Mouse (Mus musculus) neural tube, postnatal 0 days (tissue): ENCODE results near the gene Hdac6. TPM values are rescaled to one million over a fixed set of nuclear protein-coding genes. Genes with fewer than 3 reads are reported as not detected.

Experiments
- polyA plus RNA-seq: library from polyadenylated mRNA; unstranded; fragments of >200 nt; fragmentation: Nextera tagmentation; extraction: Ambion mirVana; gene quantifications from 2 replicates; pipeline ENCODE4 v1.2.1, GENCODE M21; 2015

Gene Hdac6
- 43.4 and 50.9 TPM in 2 replicates for polyA plus RNA-seq

DNA sequence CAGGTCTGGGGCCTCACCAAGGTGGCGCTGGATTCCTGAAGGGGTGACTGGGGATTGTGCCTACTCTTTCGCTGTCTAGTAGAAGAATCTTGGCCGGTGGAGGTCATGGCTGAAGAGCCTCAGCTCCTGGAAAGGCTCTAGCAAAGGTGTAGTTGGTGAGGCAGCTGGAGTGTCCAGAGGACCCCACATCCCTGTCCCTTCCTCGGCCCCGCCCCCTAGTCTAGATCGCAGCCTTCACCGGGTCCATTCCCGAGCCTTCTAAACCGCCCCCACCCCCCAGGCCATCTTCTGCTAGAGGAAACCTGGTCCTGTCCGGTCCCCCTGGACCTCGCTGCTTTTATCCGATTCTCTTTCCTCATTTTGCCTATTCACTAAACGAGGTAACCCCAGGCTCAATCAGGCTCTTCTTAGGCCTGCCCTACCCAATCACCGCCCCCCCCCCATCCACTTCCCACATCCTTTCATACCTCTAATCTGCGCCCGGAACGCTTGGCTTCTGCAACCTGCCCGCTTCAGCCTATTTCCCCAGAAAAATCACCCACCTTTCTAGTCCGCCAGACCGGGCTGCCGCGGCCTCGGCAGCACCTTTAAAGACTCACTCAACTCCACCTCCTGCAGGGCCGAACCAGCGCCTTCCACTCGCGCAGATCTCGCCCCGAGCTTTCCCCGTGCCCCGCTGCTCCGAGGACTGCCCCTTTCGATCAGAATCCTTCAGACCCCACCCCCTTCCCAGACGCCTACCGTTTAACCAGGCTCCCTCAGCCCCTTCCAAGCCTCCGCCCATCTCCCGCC lies at the start of gene Hdac6:
TSS of gene Hdac6 (minus strand) at position 782 of the 792 bp plus-strand sequence.

GRCm38 (mm10) chrX:7977892-7978291 lies 30.2 kb upstream of the Hdac6 start, which contains the start of gene Gata1:
TSS of gene Gata1 (minus strand) at chrX:7978071.

DNA sequence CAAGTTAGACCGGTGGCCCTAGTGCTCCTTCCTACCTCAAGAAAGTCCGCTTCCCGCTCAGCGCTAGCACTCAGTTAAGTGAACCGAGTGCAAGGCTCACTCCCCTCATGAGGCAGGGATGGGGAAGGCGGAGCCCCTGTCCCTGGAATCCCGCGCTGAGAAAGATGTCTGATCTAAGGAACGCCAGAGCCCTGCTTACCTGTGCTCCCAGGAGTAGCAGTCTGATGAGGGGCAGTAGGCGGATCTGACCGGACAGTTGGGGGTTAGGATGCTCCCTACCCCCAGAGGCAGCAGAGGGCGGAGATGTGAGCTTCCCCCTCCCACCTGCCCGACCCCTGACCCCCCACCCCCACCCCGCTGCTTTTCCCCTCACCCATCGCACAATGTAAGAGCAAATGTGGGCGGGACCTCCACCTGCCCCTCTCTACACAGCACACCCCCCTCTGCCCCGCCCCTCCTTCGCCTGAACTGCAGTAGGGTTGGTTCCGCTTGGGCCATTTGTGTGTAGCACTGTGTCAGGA lies 19.4 kb downstream of the Hdac6 start, which contains the start of gene Eras:
TSS of gene Eras (minus strand) at position 338 of the 521 bp plus-strand sequence.

GRCm38 (mm10) chrX:7919601-7920383 lies 27.9 kb downstream of the Hdac6 start, which contains the start of gene Pcsk1n:
TSS of gene Pcsk1n (plus strand) at chrX:7919822.

GRCm38 (mm10) chrX:7909242-7909641 lies 38.4 kb downstream of the Hdac6 start, which contains the start of gene Gm10490:
TSS of gene Gm10490 (plus strand) at chrX:7909542.

GRCm38 (mm10) chrX:7907735-7908134 lies 40.0 kb downstream of the Hdac6 start, which contains the start of gene Gm10491:
TSS of gene Gm10491 (minus strand) at chrX:7907835.

GRCm38 (mm10) chrX:7898880-7899874 lies 48.5 kb downstream of the Hdac6 start, which contains the start of the genes Pqbp1 and Timm17b:
TSS of gene Pqbp1 (minus strand) at chrX:7899269.
TSS of gene Timm17b (plus strand) at chrX:7899357.

GRCm38 (mm10) chrX:7883841-7884567 lies 63.7 kb downstream of the Hdac6 start, which contains the start of gene Slc35a2:
TSS of gene Slc35a2 (plus strand) at chrX:7884028.

Other genes starting within 250 kb of the Hdac6 start
- 32.1 and 33.5 TPM in 2 replicates for gene Wdr45, start 233.6 kb downstream of the Hdac6 start, polyA plus RNA-seq
- 1.1 TPM in 1 of 2 replicates, not detected in the other for gene Gm45208, start 225.6 kb downstream of the Hdac6 start, polyA plus RNA-seq
- gene Praf2, start 219.4 kb downstream of the Hdac6 start, polyA plus RNA-seq = 127 and 148 TPM in 2 replicates
- 38.8 and 40.7 TPM in 2 replicates for gene Ccdc120, start 197.0 kb downstream of the Hdac6 start, polyA plus RNA-seq
- gene Tfe3, start 185.3 kb downstream of the Hdac6 start, polyA plus RNA-seq = 21.2 and 23.8 TPM in 2 replicates
- 52.2 and 56.6 TPM in 2 replicates for gene Gripap1, start 158.1 kb downstream of the Hdac6 start, polyA plus RNA-seq
- gene Kcnd1, start 125.6 kb downstream of the Hdac6 start, polyA plus RNA-seq = 7.6 and 8.1 TPM in 2 replicates
- 34.5 and 38.3 TPM in 2 replicates for gene Otud5, start 106.5 kb downstream of the Hdac6 start, polyA plus RNA-seq
- 27.0 and 30.5 TPM in 2 replicates for gene Pim2, start 69.6 kb downstream of the Hdac6 start, polyA plus RNA-seq
- gene Slc35a2, start 63.9 kb downstream of the Hdac6 start, polyA plus RNA-seq = 50.9 and 54.9 TPM in 2 replicates
- gene Pqbp1, start 48.6 kb downstream of the Hdac6 start, polyA plus RNA-seq = 190 and 200 TPM in 2 replicates
- gene Timm17b, start 48.5 kb downstream of the Hdac6 start, polyA plus RNA-seq = 124 and 134 TPM in 2 replicates
- not detected in 2 replicates for gene Gm10491, start 40.1 kb downstream of the Hdac6 start, polyA plus RNA-seq
- gene Gm10490, start 38.3 kb downstream of the Hdac6 start, polyA plus RNA-seq = not detected in 2 replicates
- gene Pcsk1n, start 28.1 kb downstream of the Hdac6 start, polyA plus RNA-seq = 611 and 654 TPM in 2 replicates
- not detected in 2 replicates for gene Eras, start 19.3 kb downstream of the Hdac6 start, polyA plus RNA-seq
- not detected in 2 replicates for gene Gata1, start 30.2 kb upstream of the Hdac6 start, polyA plus RNA-seq
- 1.4 TPM in 2 replicates for gene Glod5, start 70.6 kb upstream of the Hdac6 start, polyA plus RNA-seq
- 26.7 and 27.2 TPM in 2 replicates for gene Suv39h1, start 126.9 kb upstream of the Hdac6 start, polyA plus RNA-seq
- gene Was, start 142.6 kb upstream of the Hdac6 start, polyA plus RNA-seq = 0.34 and 0.41 TPM in 2 replicates
- 49.8 and 57.2 TPM in 2 replicates for gene Wdr13, start 185.0 kb upstream of the Hdac6 start, polyA plus RNA-seq
- 458 TPM in 2 replicates for gene Rbm3, start 198.0 kb upstream of the Hdac6 start, polyA plus RNA-seq
- gene Tbc1d25, start 228.3 kb upstream of the Hdac6 start, polyA plus RNA-seq = 16.7 and 17.5 TPM in 2 replicates
- gene Ebp, start 245.6 kb upstream of the Hdac6 start, polyA plus RNA-seq = 33.4 and 39.3 TPM in 2 replicates